Mouse (Mus musculus) CD4-positive helper T cell, adult 2 months (primary cell): ENCODE measurements around the gene Ube2i.
A peak's percentile ranks its signal among the peaks of the same experiment; 100 is the strongest.
"Not testable (repeated sequence)": the region's sequence is repeated elsewhere in the genome, so short reads cannot be mapped to it uniquely, and the experiment has no call there.

Experiments
- DNase-seq: peaks from one replicate; pipeline ENCODE4 v3.0.0-alpha.2; 2012; ENCODE audit warnings: low read depth, missing footprints, low spot score

The Ube2i gene

GRCm38 (mm10) chr17:25253760-25254159 lies 20.7 kb downstream of the Ube2i start:
- DNase-seq, result no peak

GRCm38 (mm10) chr17:25252643-25253042 lies 21.8 kb downstream of the Ube2i start:
- DNase-seq, result no peak

- DNase-seq, result no peak
Observed at GRCm38 (mm10) chr17:25250181-25250835, 24.1 kb downstream of the Ube2i start.

- peak; percentile 62 for DNase-seq
Observed at GRCm38 (mm10) chr17:25248033-25248750, 26.2 kb downstream of the Ube2i start.

- no peak for DNase-seq
Observed at GRCm38 (mm10) chr17:25244239-25244638, 30.2 kb downstream of the Ube2i start.

GRCm38 (mm10) chr17:25243131-25243780 lies 31.2 kb downstream of the Ube2i start:
- DNase-seq, result no peak

GRCm38 (mm10) chr17:25239695-25240636 lies 34.5 kb downstream of the Ube2i start, which contains the start of the genes Gnptg and Tsr3:
Gnptg (minus strand) TSS chr17:25240124.
Tsr3 (plus strand) TSS chr17:25240170.
- DNase-seq, result peak; percentile 94

- no peak for DNase-seq
Observed at GRCm38 (mm10) chr17:25235635-25236034, 38.8 kb downstream of the Ube2i start.

- not testable (repeated sequence) for DNase-seq
Observed at GRCm38 (mm10) chr17:25231621-25232020, 42.8 kb downstream of the Ube2i start.

- DNase-seq, result no peak
Observed at GRCm38 (mm10) chr17:25230700-25231099, 43.7 kb downstream of the Ube2i start.

- DNase-seq, result not testable (repeated sequence)
Observed at GRCm38 (mm10) chr17:25230014-25230655, 44.3 kb downstream of the Ube2i start.

- no peak for DNase-seq
Observed at GRCm38 (mm10) chr17:25227991-25228390, 46.4 kb downstream of the Ube2i start.

- DNase-seq, result no peak
Observed at GRCm38 (mm10) chr17:25225659-25226058, 48.8 kb downstream of the Ube2i start.

- peak; percentile 89 for DNase-seq
Observed at GRCm38 (mm10) chr17:25224586-25225222, 49.7 kb downstream of the Ube2i start.

- DNase-seq, result peak; percentile 63
Observed at GRCm38 (mm10) chr17:25222951-25223601, 51.3 kb downstream of the Ube2i start.

GRCm38 (mm10) chr17:25222504-25222940 lies 51.9 kb downstream of the Ube2i start:
- peak; percentile 76 for DNase-seq

GRCm38 (mm10) chr17:25221821-25222503 lies 52.5 kb downstream of the Ube2i start:
- DNase-seq, result peak; percentile 88

GRCm38 (mm10) chr17:25220746-25221145 lies 53.7 kb downstream of the Ube2i start:
- no peak for DNase-seq
